Mouse (Mus musculus) stomach, postnatal 0 days (tissue): ENCODE data around the gene Cdc42ep3. TPM values are rescaled to one million over a fixed set of nuclear protein-coding genes. Genes with fewer than 3 reads are reported as not detected.

ENCODE experiments used
- ATAC-seq: fragments of 200-750 bp; cut with Nextera tagmentation; 2 replicates; pipeline ENCODE4 v1.8.0; 2017; ENCODE audit not compliant: low FRiP score, low TSS enrichment
- DNase-seq: peaks from one replicate; pipeline ENCODE4 v3.0.0-alpha.2; 2016; ENCODE audit warnings: low spot score
- H3K27ac ChIP-seq: fragments of 300-500 bp; sonication (generic); replicated peaks from 2 replicates; pipeline ENCODE4 v1.5.1; 2014; ENCODE audit warnings: mild to moderate bottlenecking, control low read depth
- H3K27me3 ChIP-seq: fragments of 300-500 bp; sonication (generic); 2 replicates; pipeline ENCODE4 v1.6.1; 2014; ENCODE audit warnings: low read length; ENCODE audit not compliant: control insufficient read depth, insufficient read depth
- H3K36me3 ChIP-seq: fragments of 300-500 bp; sonication (generic); 2 replicates; pipeline ENCODE4 v1.6.1; 2014; ENCODE audit warnings: low read length, mixed read lengths; ENCODE audit not compliant: control insufficient read depth, insufficient read depth
- H3K4me1 ChIP-seq: fragments of 300-500 bp; sonication (generic); replicated peaks from 2 replicates; pipeline ENCODE4 v1.6.1; 2014; ENCODE audit warnings: antibody characterized with exemption; ENCODE audit not compliant: control insufficient read depth, insufficient read depth
- H3K4me2 ChIP-seq: fragments of 300-500 bp; sonication (generic); replicated peaks from 2 replicates; pipeline ENCODE4 v1.6.1; 2014; ENCODE audit warnings: low read depth, mild to moderate bottlenecking, control low read depth, moderate library complexity
- H3K4me3 ChIP-seq: fragments of 300-500 bp; sonication (generic); 2 replicates; pipeline ENCODE4 v1.5.1; 2014; ENCODE audit warnings: low read depth, low read length, control low read depth
- H3K9ac ChIP-seq: fragments of 300-500 bp; sonication (generic); 2 replicates; pipeline ENCODE4 v1.6.1; 2014; ENCODE audit warnings: mild to moderate bottlenecking, low read length, control low read depth, mixed read lengths
- H3K9me3 ChIP-seq: fragments of 300-500 bp; sonication (generic); 2 replicates; pipeline ENCODE4 v1.6.1; 2016; ENCODE audit warnings: low read length; ENCODE audit not compliant: control insufficient read depth
- CTCF ChIP-seq: IDR thresholded peaks from 2 replicates; pipeline ENCODE4 v1.5.1; 2016; ENCODE audit warnings: antibody characterized with exemption, low read depth, mild to moderate bottlenecking, moderate library complexity
- EP300 ChIP-seq: optimal IDR thresholded peaks from 2 replicates; pipeline ENCODE3; 2016; ENCODE audit warnings: antibody characterized with exemption
- WGBS: fragments of 180-500 bp; shearing (Covaris S2); extraction: QIAGEN DNeasy Blood & Tissue Kit; methylation state at CpG from one replicate; pipeline ENCODE4 v1.1.7; 2014; 5-methylcytosine and 5-hydroxymethylcytosine counted together
- polyA plus RNA-seq: library from polyadenylated mRNA; unstranded; fragments of >200 nt; fragmentation: Nextera tagmentation; extraction: Ambion mirVana; gene quantifications from 2 replicates; pipeline ENCODE4 v1.2.1, GENCODE M21; 2015

The Cdc42ep3 gene
- polyA plus RNA-seq, 1 experiment from 2014 or later = 56.9 TPM

DNA sequence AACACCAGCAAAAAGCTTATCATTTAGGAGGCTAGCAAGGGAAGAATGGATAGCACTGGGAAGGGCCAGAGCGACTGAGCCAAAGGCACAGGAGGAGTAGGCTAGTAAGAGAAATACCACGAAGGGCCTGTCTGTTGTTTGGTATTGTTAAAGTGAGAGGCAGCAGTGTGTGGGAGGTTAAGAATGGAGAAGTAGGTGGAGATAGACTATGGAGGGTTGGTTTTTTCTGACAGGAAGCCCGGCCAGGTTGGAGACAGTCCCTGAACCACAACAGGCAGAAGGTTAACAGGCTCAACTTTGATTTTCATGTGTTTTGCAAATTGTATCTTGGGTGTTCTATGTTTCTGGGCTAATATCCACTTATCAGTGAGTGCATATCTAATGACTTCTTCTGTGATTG is 26.6 kb upstream of the Cdc42ep3 start:
- no peaks in the 10 kb centered on the region for H3K4me1 ChIP-seq
- DNase-seq = no peak
- H3K4me2 ChIP-seq = no peak overlapping the region
- no peak for TF ChIP-seq EP300
- no peak for TF ChIP-seq CTCF
- ATAC-seq = no peak
- H3K9ac ChIP-seq = no peak overlapping the region
- no peaks in the 10 kb centered on the region for H3K9me3 ChIP-seq
- no peaks in the 10 kb centered on the region for H3K27me3 ChIP-seq
- 72% methylated on average over 3 of the region's 3 CpGs for WGBS
- no peak overlapping the region for H3K4me3 ChIP-seq
- no peak overlapping the region for H3K27ac ChIP-seq
- H3K36me3 ChIP-seq = no peaks in the 10 kb centered on the region

DNA sequence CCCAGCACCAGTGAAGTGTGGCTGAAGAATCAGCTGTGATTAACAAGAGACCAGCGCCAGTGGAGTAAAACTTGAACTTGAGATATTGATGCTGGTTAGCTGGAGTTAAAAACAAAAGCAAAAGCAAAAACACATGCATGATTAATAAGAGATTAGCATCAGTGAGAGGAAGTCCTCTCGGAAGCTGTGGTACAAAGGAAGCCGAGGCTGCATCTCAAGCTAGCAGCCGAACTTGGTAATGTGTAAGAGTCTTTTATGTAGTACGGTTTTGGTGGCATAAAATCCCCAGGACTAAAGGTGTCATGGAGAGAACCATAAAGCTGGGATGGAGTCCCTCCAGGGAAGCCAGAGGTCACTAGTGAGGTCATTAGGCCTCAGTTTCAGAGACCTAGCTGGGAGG is 24.3 kb upstream of the Cdc42ep3 start:
- ATAC-seq (no peak), DNase-seq (no peak)
- Histone ChIP-seq H3K9me3 (no peaks in the 10 kb centered on the region), H3K9ac (no peak overlapping the region), H3K36me3 (no peaks in the 10 kb centered on the region), H3K27me3 (no peaks in the 10 kb centered on the region), H3K4me1 (no peaks in the 10 kb centered on the region), H3K4me3 (no peak overlapping the region), H3K4me2 (no peak overlapping the region), H3K27ac (no peak overlapping the region)
- WGBS = 84% methylated on average over 5 of the region's 5 CpGs
- TF ChIP-seq CTCF (no peak), EP300 (no peak)

DNA sequence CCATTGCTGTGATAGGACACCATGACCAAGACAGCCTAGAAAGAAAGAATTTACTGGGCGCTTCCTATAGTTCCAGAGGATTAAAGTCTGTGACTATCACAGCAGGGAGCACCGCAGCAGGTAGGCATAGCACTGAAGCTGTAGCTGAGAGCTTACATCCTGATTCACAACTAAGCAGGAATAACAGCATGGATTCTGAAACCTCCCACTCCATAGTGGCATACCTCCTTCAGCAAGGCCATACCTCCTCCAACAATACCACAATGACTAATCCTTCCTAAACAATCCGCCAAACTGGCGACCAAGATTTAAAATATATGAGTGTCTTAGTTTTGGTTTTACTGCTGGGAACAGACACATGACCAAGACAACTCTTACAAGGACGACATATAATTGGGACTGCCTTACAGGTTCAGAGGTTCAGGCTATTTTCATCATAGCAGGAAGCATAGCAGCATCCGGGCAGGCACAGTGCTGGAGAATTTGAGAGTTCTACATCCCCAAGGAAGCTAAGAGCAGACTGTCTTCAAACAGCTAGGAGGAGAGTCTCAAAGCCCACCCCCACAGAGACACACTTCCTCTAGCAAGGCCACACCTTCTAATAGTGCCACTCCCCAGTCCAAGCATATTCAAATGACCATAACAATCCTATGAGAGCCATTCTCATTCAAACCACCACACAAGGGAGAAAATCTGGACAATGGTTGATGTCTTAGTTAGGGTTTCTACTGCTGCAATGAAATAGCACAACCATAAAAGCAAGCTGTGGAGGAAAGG is 21.7 kb upstream of the Cdc42ep3 start:
- no peak overlapping the region for H3K4me2 ChIP-seq
- H3K27me3 ChIP-seq = no peaks in the 10 kb centered on the region
- H3K4me1 ChIP-seq = 0 out of 2 replicates have a peak, but pooled peaks cover 2% of the 10 kb centered on the region
- H3K9me3 ChIP-seq = no peaks in the 10 kb centered on the region
- H3K27ac ChIP-seq = no peak overlapping the region
- no peak for DNase-seq
- WGBS = 71% methylated on average over 6 of the region's 6 CpGs
- no peak overlapping the region for H3K9ac ChIP-seq
- TF ChIP-seq CTCF = no peak
- no peak for TF ChIP-seq EP300
- H3K4me3 ChIP-seq = no peak overlapping the region
- H3K36me3 ChIP-seq = no peaks in the 10 kb centered on the region
- no peak for ATAC-seq

DNA sequence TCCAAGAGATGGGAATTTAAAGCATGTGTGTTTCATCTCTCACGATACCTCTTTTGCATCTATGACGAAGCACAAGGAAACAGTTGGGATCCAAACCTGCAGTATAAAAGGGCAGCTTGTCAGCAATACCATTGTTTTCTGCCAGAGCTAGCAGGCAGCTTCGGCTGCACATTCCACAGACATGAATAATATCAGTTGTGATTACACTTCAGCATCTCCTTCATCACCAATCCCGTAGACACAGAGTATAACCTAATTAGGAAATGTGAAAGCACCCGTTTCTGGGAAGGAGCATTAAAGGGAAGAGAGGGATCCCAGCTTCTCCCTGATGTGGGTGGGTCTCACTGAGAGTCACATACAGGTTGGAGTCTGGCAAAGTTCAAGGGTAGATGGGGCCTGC is 18.1 kb upstream of the Cdc42ep3 start:
- DNase-seq (no peak), ATAC-seq (peak; percentile 18; the same call in 1 of the 2 replicates)
- Histone ChIP-seq H3K27ac (peak overlapping the region; percentile 18; the same call in 1 of the 2 replicates), H3K36me3 (no peaks in the 10 kb centered on the region), H3K27me3 (no peaks in the 10 kb centered on the region), H3K4me3 (no peak overlapping the region), H3K4me1 (0 out of 2 replicates have a peak, but pooled peaks cover 2% of the 10 kb centered on the region), H3K9me3 (no peaks in the 10 kb centered on the region), H3K4me2 (no peak overlapping the region), H3K9ac (no peak overlapping the region)
- peak; percentile 61 for TF ChIP-seq EP300
- no peak for TF ChIP-seq CTCF
- WGBS = 30% methylated on average over 5 of the region's 5 CpGs

GRCm38 (mm10) chr17:79364749-79365450 is 10.0 kb upstream of the Cdc42ep3 start:
- H3K4me2 ChIP-seq = no peak overlapping the region
- H3K9me3 ChIP-seq = no peaks in the 10 kb centered on the region
- ATAC-seq (no peak), DNase-seq (no peak)
- no peaks in the 10 kb centered on the region for H3K27me3 ChIP-seq
- H3K27ac ChIP-seq = no peak overlapping the region
- whole genome bisulfite sequencing = 60% methylated on average over 5 of the region's 5 CpGs
- no peaks in the 10 kb centered on the region for H3K4me1 ChIP-seq
- H3K4me3 ChIP-seq = no peak overlapping the region
- TF ChIP-seq CTCF = no peak
- TF ChIP-seq EP300 = no peak
- no peak overlapping the region for H3K9ac ChIP-seq
- H3K36me3 ChIP-seq = no peaks in the 10 kb centered on the region

- Histone ChIP-seq H3K27ac (peak overlapping the region; percentile 90), H3K36me3 (no peaks in the 10 kb centered on the region), H3K4me2 (peak overlapping the region; percentile 100), H3K4me3 (peak overlapping the region; percentile 73), H3K9ac (peak overlapping the region; percentile 77), H3K9me3 (no peaks in the 10 kb centered on the region), H3K27me3 (no peaks in the 10 kb centered on the region), H3K4me1 (peaks cover 3% of the 10 kb centered on the region)
- no peak for TF ChIP-seq CTCF
- no peak for TF ChIP-seq EP300
- 13% methylated on average over 24 of the region's 24 CpGs for WGBS
- DNase-seq (no peak), ATAC-seq (0 out of 2 replicates have a peak, but pooled peaks have one; percentile 3)
Observed at GRCm38 (mm10) chr17:79356071-79356601, 1.2 kb upstream of the Cdc42ep3 start.
